In the genomic region with DNA sequence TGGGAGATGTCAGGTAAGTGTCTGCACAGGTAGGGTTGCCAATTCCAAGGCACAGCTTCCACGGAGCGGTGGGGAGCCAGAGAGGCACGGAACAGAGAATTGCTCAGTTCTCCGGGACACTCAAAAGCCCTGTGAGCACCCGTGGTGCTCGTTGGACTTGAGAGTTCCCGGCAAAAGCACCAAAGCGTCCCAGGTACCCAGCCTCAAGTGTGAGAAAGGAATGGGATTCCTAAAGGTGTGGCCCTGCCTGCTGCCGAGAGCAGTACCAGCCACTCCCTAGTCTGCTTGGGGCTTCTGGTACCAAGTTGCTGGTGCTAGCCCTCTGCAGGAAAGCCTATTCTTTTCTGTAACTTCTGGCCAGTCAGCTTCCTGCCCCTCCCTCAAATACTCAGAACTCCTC, we compare ENCODE assay signal across 13 mouse cellular contexts.
"Had no signal": no experiment of that assay in that cellular context is flagged by ENCODE, and none has a peak within 500 bp of the region (broad histone marks: within the 10 kb centered on the region; RNA-seq: fewer than 3 reads in every experiment).

No protein-coding gene starts in this region.

- H3K9ac ChIP-seq: limb, embryonic 12.5 days; liver, embryonic 13.5 days; liver, postnatal 0 days; lung, embryonic 15.5 days; midbrain, embryonic 15.5 days; neural tube, embryonic 12.5 days had no signal

- H3K27me3 ChIP-seq: liver, embryonic 13.5 days; lung, embryonic 15.5 days; megakaryocyte, embryonic 14.5 days; midbrain, embryonic 15.5 days had no signal

- H3K4me2 ChIP-seq: limb, embryonic 12.5 days; liver, embryonic 13.5 days; lung, embryonic 15.5 days; midbrain, embryonic 11.5 days; midbrain, embryonic 15.5 days; neural tube, embryonic 12.5 days had no signal

- H3K36me3 ChIP-seq: limb, embryonic 12.5 days; liver, embryonic 13.5 days; lung, embryonic 15.5 days; neural tube, embryonic 12.5 days had no signal

- H3K4me1 ChIP-seq: liver, embryonic 13.5 days; megakaryocyte, embryonic 14.5 days had no signal

- H3K9me3 ChIP-seq: limb, embryonic 12.5 days; liver, embryonic 13.5 days; lung, embryonic 15.5 days; midbrain, embryonic 15.5 days; neural tube, embryonic 12.5 days had no signal

- H3K4me3 ChIP-seq: limb, embryonic 12.5 days; liver, embryonic 13.5 days; lung, embryonic 15.5 days; megakaryocyte, embryonic 14.5 days; midbrain, embryonic 15.5 days; neural tube, embryonic 12.5 days had no signal

- ATAC-seq: liver, postnatal 0 days; midbrain, embryonic 15.5 days had no signal

- H3K27ac ChIP-seq: kidney, postnatal 0 days; limb, embryonic 12.5 days; liver, embryonic 13.5 days; lung, embryonic 15.5 days; macrophage; midbrain, embryonic 15.5 days; neural tube, embryonic 12.5 days had no signal

- DNase-seq: kidney, adult 8-10 months; liver, embryonic 13.5 days; right cerebral cortex, postnatal 4 days; thymus, postnatal 4 days had no signal
